Mouse (Mus musculus): ENCODE data around the gene Fzr1.

Fzr1 gene

GRCm38 (mm10) chr10:81402227-81402765 lies 24.0 kb upstream of the Fzr1 start:
- no peak for DNase-seq (ENCODE audit: low read depth, low spot score)

DNA sequence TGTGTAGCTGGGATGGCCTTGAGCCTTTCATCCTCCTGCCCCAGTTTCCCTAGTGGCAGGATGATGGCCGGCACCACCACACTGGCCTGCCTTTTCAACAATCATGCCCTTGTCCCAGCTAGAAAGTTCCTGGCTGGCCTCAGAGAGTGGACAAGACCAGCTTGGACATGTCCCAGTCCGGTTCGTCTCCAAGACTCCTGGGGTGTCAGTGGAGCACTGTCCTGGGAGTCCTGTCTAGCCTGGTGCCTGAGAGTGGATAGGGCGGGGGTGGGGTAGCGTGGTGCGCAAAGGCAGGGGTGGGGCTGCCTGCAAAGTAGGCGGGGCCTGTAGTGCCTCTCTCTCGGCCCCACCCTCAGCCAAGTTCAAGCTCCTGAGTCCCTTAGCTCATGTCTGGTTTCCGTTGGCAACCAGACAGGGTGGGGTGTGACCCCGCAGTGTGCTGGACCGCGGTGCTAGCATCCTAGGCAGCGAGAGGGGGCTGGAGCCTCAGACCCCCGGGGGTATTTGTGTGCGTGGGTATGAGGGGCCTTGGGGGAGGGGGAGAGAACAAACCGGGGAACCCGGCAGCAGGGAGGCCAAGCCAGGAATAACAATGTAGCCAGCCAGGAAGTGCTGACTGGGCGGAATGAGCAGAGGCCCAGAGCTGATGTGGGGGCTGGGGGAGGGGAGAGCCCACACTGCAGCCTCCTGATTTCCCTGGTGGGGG lies 23.4 kb upstream of the Fzr1 start:
- DNase-seq (ENCODE audit: low read depth, low spot score) = peak; percentile 72

DNA sequence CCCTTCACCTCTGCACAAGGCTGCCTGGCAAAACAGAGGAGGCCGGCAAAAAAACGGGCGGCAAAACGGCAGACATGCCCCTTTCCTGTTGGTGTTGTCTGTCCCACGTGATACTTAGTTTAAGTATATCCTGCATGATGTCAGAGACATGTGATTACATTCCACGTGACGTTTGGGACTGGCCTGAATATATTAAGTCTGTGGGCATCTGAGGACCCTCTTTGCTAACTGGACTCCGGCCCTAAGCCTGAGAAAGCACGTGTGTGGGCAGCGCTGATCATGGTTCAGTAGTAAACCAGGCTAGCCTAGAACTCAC lies 22.8 kb upstream of the Fzr1 start:
- no peak for DNase-seq (ENCODE audit: low read depth, low spot score)

DNA sequence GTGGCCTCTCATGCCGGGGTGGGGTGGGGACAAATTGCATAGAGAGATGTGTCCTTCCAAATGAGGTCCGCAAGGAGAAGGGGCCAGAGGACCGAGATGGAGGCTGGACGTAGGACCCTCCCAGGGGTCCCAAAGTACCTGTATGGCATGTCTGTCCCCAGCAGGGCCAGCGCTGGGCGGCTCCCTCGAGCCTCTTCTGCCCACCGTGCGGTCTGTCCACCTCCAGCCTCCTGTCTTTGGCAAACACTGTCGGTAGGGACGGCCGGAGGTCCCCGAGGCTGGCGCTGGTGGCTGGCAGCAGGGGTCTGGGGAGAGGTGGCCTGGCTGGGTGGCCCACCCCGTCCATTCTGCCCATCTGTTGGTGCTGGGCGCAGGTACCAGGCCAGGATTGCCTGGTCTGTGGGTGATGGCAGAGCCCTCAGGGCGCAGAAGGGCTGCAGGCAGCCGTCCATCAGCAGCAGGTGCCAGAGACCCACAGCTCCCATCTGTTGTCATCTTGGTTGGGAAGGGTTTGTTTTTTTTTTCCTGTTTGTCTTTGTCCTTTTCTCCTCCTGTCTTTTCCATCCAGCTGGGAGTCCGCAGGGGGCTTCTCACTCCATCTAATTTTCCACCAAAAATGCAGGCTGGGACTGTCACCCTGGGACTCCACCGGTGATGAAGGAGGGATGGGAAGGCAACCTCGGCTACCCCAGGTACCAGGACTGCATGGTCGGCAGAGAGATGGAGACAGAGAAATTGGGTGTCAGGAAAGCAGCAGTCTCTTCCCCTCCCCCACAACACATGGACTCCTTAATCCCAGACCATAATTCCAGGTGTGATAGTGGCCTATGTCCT lies 22.3 kb upstream of the Fzr1 start:
- DNase-seq (ENCODE audit: low read depth, low spot score) = no peak

DNA sequence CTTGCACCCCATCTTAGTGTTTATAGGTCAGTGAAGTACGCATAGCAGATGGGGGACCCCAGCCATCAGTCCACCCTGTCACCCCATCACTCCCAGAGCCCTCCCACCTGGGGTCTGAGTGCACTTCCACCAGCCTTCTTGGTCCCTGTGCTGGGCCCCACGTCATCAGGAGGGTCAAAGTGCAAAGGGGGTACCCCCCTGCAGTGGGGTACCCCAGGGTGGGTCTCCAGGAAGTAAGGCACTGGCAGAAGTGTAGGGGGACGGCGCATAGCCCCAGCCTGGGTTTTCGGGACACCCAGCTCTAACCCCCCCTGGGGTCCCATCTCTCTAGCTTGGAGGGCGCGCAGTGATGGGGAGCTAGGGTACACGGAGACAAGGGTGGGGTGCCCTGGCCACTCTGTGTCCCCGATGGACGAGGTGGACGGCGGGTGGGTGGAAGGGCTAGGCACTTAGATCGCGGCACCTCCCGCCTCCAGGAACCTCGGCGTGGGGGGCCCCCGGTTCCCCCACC lies 21.5 kb upstream of the Fzr1 start:
- no peak for DNase-seq (ENCODE audit: low read depth, low spot score)

- no peak for DNase-seq (ENCODE audit: low read depth, low spot score)
Measured at GRCm38 (mm10) chr10:81399296-81399695, 21.0 kb upstream of the Fzr1 start.

- DNase-seq (ENCODE audit: low read depth, low spot score) = no peak
Measured at GRCm38 (mm10) chr10:81396749-81397148, 18.4 kb upstream of the Fzr1 start.

GRCm38 (mm10) chr10:81395865-81396264 lies 17.5 kb upstream of the Fzr1 start:
- no peak for DNase-seq (ENCODE audit: low read depth, low spot score)

GRCm38 (mm10) chr10:81395127-81395526 lies 16.8 kb upstream of the Fzr1 start:
- DNase-seq (ENCODE audit: low read depth, low spot score) = no peak

- no peak for DNase-seq (ENCODE audit: low read depth, low spot score)
Measured at GRCm38 (mm10) chr10:81393456-81394063, 15.2 kb upstream of the Fzr1 start.

GRCm38 (mm10) chr10:81392781-81393185 lies 14.5 kb upstream of the Fzr1 start, which contains the start of gene Smim24:
Gene Smim24, plus strand, starts transcription at chr10:81393051.
- no peak for DNase-seq (ENCODE audit: low read depth, low spot score)

DNA sequence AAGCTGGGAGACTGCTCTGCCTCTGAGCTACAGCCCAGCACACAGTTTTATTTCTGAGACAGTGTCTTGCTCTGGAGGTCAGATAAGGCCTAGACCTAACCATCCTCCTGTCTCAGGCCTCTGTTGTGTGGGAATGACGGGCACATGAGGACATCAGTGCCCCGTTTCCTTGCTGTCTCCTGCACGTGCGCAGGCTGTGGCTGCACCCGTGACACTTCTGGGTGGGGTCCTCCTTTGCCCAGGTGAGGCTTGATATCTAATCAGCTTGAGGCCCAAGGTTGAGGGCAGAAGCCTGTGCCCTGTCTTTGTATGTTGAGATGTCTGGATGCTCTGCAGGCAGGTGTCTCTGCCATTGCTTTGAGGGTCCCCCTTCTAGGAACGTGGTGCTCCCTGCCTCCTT lies 14.0 kb upstream of the Fzr1 start:
- DNase-seq (ENCODE audit: low read depth, low spot score) = no peak

- no peak for DNase-seq (ENCODE audit: low read depth, low spot score)
Measured at GRCm38 (mm10) chr10:81390678-81390965, 12.3 kb upstream of the Fzr1 start.

DNA sequence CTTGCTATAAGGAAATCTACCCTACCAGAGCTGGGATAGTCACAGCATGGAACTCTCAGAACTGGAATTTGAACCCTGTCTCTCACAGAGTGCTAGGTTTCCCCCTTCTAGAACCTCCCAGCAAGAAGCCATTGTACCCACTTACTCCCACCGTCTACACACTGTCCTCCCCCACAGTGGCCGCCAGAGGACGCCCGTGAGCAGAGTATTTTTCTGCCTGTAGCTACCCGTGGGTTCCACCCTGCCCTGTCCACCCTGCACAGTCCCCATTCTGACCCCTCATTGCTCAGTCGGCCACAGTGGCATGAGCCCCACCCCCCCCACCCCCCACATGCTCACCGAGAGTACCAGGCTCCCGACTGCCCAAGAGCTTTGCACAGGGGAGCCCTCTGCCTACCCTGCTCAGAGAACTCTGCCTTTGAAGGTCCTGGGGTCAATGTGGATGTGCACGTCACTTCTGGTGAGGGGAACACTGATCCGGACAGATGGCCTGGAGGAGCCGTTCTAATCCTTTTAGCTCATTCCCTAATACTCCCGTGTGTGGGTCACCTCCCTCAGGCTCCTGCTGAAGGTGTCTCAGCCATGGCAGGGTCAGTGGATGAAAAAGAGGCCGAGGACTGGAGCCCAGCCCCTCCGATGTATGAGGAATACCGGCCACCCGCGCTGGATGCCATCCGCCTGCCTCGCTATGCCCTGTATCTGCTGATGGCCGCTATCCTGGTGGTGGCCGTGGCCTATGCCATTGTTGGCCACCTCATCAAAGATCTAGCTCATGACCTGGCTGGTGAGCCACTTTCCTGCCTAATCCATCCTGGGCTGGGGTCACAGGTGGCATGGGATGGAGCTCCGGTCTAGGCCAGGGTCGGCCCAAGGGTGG lies 11.7 kb upstream of the Fzr1 start:
- no peak for DNase-seq (ENCODE audit: low read depth, low spot score)

- DNase-seq (ENCODE audit: low read depth, low spot score) = no peak
Measured at GRCm38 (mm10) chr10:81389373-81389772, 11.1 kb upstream of the Fzr1 start.

DNA sequence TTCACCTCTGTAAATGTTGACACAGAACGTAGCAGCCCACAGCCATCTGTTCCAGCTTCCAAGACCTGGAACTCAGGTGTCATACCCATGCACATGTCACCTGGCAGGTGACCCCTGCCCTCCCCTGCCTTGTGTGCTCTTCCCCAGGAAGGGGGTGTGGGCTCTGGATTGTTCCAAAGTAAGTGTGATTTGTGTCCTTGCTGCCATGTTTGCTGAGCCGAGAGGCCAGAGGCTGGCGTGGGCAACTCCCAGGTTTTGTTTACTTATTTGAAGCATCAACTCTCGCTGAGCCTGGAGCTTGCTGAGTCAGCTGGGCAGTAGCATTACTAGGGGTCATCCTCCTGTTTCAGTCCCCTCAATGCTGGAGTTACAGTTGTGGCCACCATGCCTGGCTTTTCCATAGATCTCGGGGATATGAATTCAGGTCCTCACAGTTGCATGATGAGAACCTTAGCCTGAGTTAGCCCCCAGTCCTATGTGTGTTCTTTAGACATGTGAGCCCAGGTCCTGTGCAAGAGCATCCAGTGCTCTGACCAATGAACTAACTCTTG lies 10.3 kb upstream of the Fzr1 start, which contains the start of gene Gm48552:
Gm48552 (plus strand) TSS at position 501 of the 551 bp plus-strand sequence.
- DNase-seq (ENCODE audit: low read depth, low spot score) = no peak

- DNase-seq (ENCODE audit: low read depth, low spot score) = no peak
Measured at GRCm38 (mm10) chr10:81387716-81388115, 9.4 kb upstream of the Fzr1 start.

DNA sequence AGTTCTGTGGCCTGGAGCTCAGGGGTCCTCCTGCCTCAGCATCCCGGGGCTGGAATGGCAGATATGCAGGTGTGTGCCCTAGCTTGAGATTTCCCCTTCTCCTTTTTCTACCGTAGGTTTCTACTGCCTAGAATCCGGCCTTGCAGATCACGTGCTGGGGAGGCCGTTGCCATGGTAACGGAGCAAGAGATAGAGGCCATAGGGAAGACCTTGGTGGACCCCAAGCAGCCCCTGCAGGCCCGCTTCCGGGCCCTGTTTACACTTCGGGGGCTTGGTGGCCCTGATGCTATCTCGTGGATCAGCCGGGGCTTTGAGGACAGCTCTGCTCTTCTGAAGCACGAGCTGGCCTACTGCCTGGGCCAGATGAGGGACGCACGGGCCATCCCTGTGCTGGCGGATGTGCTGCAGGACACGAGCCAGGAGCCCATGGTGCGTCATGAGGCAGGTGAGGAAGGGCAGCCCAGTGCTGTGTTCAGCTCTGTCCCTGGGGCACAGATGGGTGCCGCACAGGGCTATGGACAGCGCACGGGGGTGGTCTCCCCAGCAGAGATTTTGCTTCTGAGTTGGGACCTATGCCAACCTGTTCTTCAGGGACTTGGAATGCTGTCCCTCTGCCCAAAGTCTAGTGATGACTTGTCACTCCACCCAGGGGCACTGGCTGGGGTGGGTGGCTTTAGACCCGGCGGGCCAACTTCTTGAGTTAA lies 7.4 kb upstream of the Fzr1 start:
- no peak for DNase-seq (ENCODE audit: low read depth, low spot score)

DNA sequence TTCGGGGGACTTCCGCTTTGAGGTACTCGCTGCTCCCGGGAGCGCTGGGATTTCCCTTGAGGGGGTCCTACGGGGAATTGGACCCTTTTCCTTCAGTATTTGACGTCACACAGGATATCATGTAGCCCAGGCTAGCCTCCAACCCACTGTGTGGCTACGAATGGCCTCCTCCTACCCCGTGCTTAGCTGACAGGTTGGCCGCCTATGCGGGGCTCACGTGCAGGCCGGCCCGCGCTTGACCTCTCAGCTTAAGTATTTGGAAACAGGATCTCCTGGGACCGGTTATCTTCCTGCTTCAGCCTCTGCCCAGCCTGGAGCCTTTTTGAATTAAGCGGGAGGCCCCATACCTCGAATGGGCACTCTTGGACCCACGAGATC lies 6.3 kb upstream of the Fzr1 start:
- DNase-seq (ENCODE audit: low read depth, low spot score) = no peak

DNA sequence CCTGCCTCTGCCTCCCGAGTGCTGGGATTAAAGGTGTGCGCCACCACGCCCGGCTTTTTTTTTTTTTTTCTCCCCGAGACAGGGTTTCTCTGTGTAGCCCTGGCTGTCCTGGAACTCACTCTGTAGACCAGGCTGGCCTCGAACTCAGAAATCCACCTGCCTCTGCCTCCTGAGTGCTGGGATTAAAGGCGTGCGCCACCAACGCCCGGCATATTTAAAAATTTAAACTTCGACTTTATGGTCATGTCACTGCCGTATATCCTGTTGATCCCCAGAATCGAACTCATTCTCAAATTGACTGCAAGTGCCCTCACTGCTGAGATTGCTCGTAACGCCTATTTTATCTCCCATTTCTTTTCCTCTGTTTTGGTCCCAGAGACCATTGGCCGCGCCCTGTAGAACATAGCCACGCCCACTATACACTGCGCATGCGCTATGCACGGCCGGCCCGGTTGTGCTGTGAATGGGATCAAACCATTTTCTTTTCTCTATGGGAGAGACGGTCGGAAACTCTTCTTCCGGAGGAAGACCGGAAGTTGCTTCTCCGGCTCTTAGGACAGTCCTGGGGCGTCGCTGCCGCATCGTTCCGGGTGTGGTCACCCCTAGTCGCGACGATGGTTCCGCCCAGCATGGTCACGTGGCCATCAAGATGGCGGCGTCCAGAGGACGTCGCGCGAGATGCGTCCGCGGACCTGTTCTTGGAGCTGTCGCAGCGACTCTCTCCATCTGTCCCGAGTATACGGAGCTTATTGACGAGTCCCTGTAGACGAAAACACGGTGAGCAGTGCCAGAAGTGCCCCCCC lies 5.7 kb upstream of the Fzr1 start, which contains the start of the genes Dohh and Gm48551:
Dohh (plus strand) TSS at position 627 of the 803 bp plus-strand sequence.
Gm48551 (plus strand) TSS at position 665 of the 803 bp plus-strand sequence.
- DNase-seq (ENCODE audit: low read depth, low spot score) = peak; percentile 96

All from WW6 (cell line).